Mouse (Mus musculus): ENCODE measurements around the gene Carhsp1.

Gene Carhsp1

DNA sequence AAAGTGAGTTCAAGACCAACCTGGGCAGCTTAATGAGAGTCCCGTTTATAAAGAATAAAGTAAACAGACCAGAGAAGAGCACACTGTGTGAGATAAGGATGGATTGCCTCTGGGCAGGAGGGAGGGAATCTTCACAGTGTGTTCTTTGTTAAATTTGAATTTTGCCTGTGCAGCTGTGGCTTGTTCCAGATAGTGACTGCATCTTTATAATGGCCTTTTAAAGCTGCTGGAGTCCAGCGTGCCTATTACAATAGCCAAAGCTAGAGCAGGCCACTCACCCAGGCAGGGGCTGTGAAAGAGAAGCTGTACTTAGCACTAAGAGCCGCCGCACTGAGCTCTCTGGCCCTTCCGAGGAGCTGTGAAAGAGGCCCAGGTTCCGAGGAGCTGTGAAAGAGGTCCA, 26.4 kb downstream of the Carhsp1 start:
- no peak for ATAC-seq (ENCODE audit: insufficient number of reproducible peaks, low FRiP score, low TSS enrichment)

GRCm38 (mm10) chr16:8643855-8644254, 28.1 kb downstream of the Carhsp1 start:
- peak; percentile 56; the same call in 1 of the 2 replicates for ATAC-seq (ENCODE audit: insufficient number of reproducible peaks, low FRiP score, low TSS enrichment)

- ATAC-seq (ENCODE audit: insufficient number of reproducible peaks, low FRiP score, low TSS enrichment): no peak
Measured at GRCm38 (mm10) chr16:8639466-8640191, 32.3 kb downstream of the Carhsp1 start.

- ATAC-seq (ENCODE audit: insufficient number of reproducible peaks, low FRiP score, low TSS enrichment): no peak
Measured at GRCm38 (mm10) chr16:8638131-8638530, 33.8 kb downstream of the Carhsp1 start.

GRCm38 (mm10) chr16:8637217-8638051, 34.5 kb downstream of the Carhsp1 start, which contains the start of the genes Pmm2 and Tmem186:
Gene Pmm2, plus strand, starts transcription at chr16:8637674.
Gene Tmem186, minus strand, starts transcription at chr16:8637712.
- peak; percentile 93 for ATAC-seq (ENCODE audit: insufficient number of reproducible peaks, low FRiP score, low TSS enrichment)

- ATAC-seq (ENCODE audit: insufficient number of reproducible peaks, low FRiP score, low TSS enrichment): no peak
Measured at GRCm38 (mm10) chr16:8636867-8637216, 35.1 kb downstream of the Carhsp1 start.

DNA sequence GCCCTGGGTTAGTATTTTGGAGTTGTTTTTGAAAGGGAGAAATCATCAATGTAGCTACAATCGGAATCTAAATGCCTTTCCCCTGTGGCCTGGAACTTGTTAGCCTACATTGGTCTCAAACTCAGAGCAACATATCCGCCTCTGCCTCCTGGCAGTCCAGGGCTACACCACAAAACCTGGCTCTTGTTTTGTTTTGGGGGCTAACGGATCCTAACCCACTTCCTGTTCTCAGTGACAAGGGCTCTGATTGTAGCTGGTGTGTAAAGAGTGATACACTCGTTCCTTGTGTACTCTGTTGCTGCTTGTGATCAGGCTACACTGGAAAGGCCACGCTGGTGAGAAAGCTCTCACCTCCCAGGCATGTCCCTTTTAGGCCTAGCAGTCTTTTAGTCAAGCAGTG, 40.5 kb downstream of the Carhsp1 start:
- no peak for ATAC-seq (ENCODE audit: insufficient number of reproducible peaks, low FRiP score, low TSS enrichment)

- no peak for ATAC-seq (ENCODE audit: insufficient number of reproducible peaks, low FRiP score, low TSS enrichment)
Measured at GRCm38 (mm10) chr16:8630419-8630818, 41.5 kb downstream of the Carhsp1 start.

DNA sequence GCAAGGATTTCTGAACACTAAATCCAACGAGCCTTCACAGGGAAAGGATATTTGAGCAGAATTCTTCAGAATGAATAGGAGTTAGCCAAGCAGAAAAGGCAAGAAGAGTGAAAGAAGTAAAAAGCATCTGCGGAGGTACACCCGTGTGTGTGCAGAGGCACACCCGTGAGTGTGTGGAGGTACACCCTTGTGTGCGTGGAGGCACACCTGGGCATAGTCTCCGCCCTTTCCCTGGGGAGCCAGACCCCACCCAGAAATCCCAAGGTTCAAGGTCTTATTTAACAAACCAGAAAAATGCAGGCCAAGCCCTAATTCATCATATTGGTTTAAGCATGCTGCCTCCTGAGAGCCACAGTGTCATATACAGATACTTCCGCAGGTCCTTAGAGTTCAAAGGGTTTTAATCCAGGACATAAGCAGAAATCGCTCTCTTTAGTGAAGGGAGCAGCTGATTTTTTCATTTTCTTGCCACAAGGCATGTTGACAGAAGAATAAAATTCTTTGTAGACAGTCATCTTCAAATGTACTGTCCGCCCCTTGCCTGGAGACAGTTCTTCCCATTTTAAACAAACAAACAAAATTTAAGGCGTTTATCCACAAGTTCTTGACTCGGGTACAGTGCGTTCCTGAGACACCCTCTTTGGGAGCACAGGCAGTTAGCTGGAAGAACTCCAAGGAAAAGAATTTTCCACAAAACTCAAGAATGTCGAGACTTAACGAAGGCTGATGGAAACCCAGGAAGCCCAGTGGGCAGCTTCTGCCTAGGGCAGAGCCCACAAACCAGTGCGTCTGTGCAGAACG, 51.4 kb downstream of the Carhsp1 start:
- ATAC-seq (ENCODE audit: insufficient number of reproducible peaks, low FRiP score, low TSS enrichment): no peak

DNA sequence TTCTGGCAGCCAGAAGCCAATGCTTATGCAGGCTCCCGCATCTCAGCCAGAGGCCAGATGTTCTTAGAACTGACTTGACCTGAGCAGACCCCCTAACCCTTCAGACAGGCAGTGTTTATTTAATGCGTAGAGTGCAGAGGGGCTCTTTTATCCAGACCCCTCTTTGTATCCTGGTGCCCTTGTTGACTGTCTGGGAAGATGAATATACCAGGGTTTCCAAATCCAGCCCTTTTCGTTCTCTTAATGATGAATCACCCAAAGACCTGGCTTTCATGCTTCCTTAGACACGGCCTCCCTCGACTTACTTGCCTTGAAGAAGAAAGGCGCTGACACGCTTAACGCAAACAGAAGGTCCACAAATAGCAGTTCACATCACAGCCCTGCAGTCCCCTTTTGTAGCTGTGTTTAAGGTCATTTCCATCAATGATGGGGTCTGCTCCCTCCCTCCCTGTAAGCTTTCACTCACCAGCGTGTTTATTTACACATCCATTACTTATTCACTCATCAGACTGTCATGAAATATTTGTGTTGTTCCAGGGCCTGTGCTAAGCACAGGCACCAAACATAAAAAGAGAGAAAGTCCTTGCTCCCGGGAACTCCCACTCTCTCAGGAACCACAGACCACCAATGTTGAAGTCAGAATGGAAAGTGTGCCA, 52.2 kb downstream of the Carhsp1 start:
- no peak for ATAC-seq (ENCODE audit: insufficient number of reproducible peaks, low FRiP score, low TSS enrichment)

- ATAC-seq (ENCODE audit: insufficient number of reproducible peaks, low FRiP score, low TSS enrichment): no peak
Measured at GRCm38 (mm10) chr16:8613447-8613846, 58.5 kb downstream of the Carhsp1 start.

DNA sequence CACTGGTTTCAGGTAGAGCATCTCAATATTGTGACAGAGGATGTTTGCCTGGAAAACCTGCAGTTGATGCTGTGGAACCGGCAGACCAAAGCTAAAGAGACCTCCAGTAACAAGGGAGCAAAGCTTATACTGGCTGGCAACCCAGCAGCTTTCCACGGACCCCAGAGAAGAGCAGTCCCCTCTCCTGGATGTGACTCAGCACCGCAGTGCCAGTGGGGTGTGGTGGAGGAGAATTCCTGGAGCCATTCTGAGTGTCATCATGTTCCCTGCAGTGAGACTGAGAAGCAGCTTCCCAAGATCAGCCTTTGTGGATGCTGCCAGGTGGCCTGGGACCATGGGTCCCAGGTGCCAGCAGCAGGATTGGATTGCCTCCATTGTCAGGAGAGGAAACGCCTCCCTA, 58.9 kb downstream of the Carhsp1 start:
- no peak for ATAC-seq (ENCODE audit: insufficient number of reproducible peaks, low FRiP score, low TSS enrichment)

DNA sequence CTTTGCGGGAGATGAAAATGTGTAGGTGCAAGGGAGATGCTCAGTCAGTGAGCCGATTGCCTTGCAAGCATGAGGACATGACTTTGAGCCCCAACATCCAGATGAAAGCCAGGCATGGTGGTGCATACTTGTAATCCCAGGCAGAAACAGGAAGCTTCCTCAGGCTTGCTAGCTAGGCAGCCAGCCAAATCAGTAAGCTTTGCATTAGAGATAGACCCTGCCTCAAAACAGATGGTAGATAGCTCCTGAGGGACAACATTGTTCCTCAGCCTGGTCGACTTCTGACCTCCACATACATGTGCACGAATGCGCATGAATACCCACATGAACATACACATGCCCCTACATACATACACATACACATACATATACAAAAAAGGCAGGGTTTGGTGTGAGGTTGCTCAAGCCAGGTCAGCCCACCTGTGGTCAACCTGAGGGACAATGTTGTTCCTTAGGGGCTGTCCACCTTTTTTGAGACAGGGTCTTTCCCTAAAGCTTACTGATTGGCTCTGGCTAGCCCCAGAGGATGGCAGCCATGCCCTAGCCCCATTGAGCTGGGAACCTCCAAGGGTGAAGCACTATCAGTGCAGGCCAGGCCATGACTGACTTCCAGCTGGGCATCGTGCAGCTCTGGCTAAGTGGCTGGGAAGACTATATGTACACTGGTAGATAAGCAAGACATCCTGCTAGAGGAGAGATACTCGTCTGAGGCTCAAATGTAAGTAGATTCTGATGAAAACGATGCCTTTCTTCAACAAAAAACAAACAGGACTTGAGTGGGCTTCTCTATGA, 59.5 kb downstream of the Carhsp1 start:
- ATAC-seq (ENCODE audit: insufficient number of reproducible peaks, low FRiP score, low TSS enrichment): no peak

DNA sequence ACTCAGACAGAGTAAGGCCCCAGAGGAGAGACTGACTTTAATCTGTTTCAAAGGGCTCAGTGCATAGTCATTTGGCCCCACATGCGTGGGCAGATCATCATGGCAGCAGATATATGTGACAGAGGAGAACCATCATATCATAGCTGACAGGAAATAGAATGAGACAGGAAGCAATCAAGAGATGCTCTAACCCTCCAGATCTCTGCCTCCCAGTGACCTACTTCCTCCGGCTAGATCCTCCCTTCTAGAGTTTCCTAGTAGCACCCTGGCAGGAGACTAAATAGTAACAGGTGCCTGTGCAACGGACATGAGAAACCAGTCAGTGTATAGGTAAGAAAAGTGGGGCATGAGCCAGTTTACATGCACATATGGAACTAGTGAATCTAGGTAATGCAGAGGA, 61.6 kb downstream of the Carhsp1 start:
- no peak for ATAC-seq (ENCODE audit: insufficient number of reproducible peaks, low FRiP score, low TSS enrichment)

Data from cerebellum, adult (tissue).